Mouse (Mus musculus) CH12.LX (cell line): ENCODE measurements around the gene Mllt11. TPM values are rescaled to one million over a fixed set of nuclear protein-coding genes. Genes with fewer than 3 reads are reported as not detected.

Source experiments
- DNase-seq: peaks from one replicate; pipeline ENCODE4 v3.0.0-alpha.2; 2013; ENCODE audit errors: extremely low read depth
- H3K27ac ChIP-seq: 2 replicates; pipeline ENCODE4 v1.5.1; 2012; ENCODE audit warnings: low read depth, mild to moderate bottlenecking, control low read depth, moderate library complexity; ENCODE audit not compliant: insufficient read depth
- H3K27me3 ChIP-seq: replicated peaks from 2 replicates; pipeline ENCODE3; 2012; ENCODE audit warnings: inconsistent platforms
- H3K36me3 ChIP-seq, 2 experiments: replicated peaks in 1 of 2; 2 replicates each; pipeline versions ENCODE3 to v1.6.1; 2012; ENCODE audit warnings: inconsistent platforms in 1 of 2, low read length in 1 of 2, mild to moderate bottlenecking in 1 of 2, mixed read lengths in 1 of 2, moderate library complexity in 1 of 2; ENCODE audit not compliant: control insufficient read depth in 1 of 2, insufficient read depth in 1 of 2
- H3K4me1 ChIP-seq, 2 experiments: 2 replicates each; pipeline ENCODE4 v1.6.1; 2012; ENCODE audit warnings: inconsistent platforms in 1 of 2, moderate library complexity in 1 of 2; ENCODE audit not compliant: insufficient read depth in 2 of 2, control insufficient read depth in 1 of 2
- H3K4me2 ChIP-seq: 2 replicates; pipeline ENCODE4 v1.6.1; 2012; ENCODE audit warnings: low read depth, mild to moderate bottlenecking, control low read depth; ENCODE audit not compliant: poor library complexity, insufficient read depth, severe bottlenecking
- H3K4me3 ChIP-seq, 3 experiments: fragments of 150-350 bp in 1 of 3; sonication (generic) in 1 of 3; replicated peaks in 1 of 3; 2 replicates each; pipeline versions ENCODE3 to v1.5.1; 2011 to 2012; ENCODE audit warnings: low read depth in 2 of 3, low read length in 2 of 3, mild to moderate bottlenecking in 2 of 3, moderate library complexity in 2 of 3, control low read depth in 1 of 3, improper control_type of control experiment in 1 of 3, inconsistent platforms in 1 of 3, mixed read lengths in 1 of 3; ENCODE audit not compliant: poor library complexity in 1 of 3
- H3K79me2 ChIP-seq: replicated peaks from 2 replicates; pipeline ENCODE4 v1.6.1; 2012; ENCODE audit warnings: mild to moderate bottlenecking, moderate library complexity; ENCODE audit not compliant: control insufficient read depth, poor library complexity, insufficient read depth, severe bottlenecking; ENCODE audit errors: extremely low read depth
- H3K9ac ChIP-seq: 2 replicates; pipeline ENCODE4 v1.6.1; 2012; ENCODE audit warnings: low read depth, mild to moderate bottlenecking, control low read depth, moderate library complexity; ENCODE audit not compliant: insufficient read depth
- H3K9me3 ChIP-seq: replicated peaks from 2 replicates; pipeline ENCODE3; 2012; ENCODE audit warnings: low read length, inconsistent platforms, mixed read lengths
- BHLHE40 ChIP-seq: IDR thresholded peaks from 2 replicates; pipeline ENCODE4 v1.6.1; 2011; ENCODE audit warnings: mild to moderate bottlenecking, low read depth, low read length, improper control_type of control experiment
- CHD1 ChIP-seq: IDR thresholded peaks from 2 replicates; pipeline ENCODE4 v1.6.1; 2012; ENCODE audit warnings: low read depth, low read length, improper control_type of control experiment, inconsistent platforms
- CHD2 ChIP-seq: IDR thresholded peaks from 2 replicates; pipeline ENCODE4 v1.6.1; 2011; ENCODE audit warnings: low read length, improper control_type of control experiment
- CTCF ChIP-seq, 2 experiments: IDR thresholded peaks in 1 of 2; conservative IDR thresholded peaks in 1 of 2; 2 replicates each; pipeline ENCODE4 v1.5.1; 2011 to 2012; ENCODE audit warnings: low read depth in 2 of 2, low read length in 2 of 2, improper control_type of control experiment in 1 of 2, inconsistent platforms in 1 of 2, mild to moderate bottlenecking in 1 of 2, moderate library complexity in 1 of 2
- E2F4 ChIP-seq: IDR thresholded peaks from 2 replicates; pipeline ENCODE4 v1.6.1; 2011; ENCODE audit warnings: low read depth, low read length, improper control_type of control experiment; ENCODE audit not compliant: insufficient replicate concordance
- ELF1 ChIP-seq: IDR thresholded peaks from 2 replicates; pipeline ENCODE4 v1.6.1; 2014; ENCODE audit warnings: low read depth, mild to moderate bottlenecking, inconsistent platforms, low read length, improper control_type of control experiment
- EP300 ChIP-seq: IDR thresholded peaks from 2 replicates; pipeline ENCODE4 v1.6.1; 2011; ENCODE audit warnings: low read length, improper control_type of control experiment
- ETS1 ChIP-seq: conservative IDR thresholded peaks from 2 replicates; pipeline ENCODE4 v1.6.1; 2012; ENCODE audit warnings: low read depth, mild to moderate bottlenecking, inconsistent platforms, low read length, improper control_type of control experiment, moderate library complexity
- GABPA ChIP-seq: IDR thresholded peaks from 2 replicates; pipeline ENCODE4 v1.6.1; 2012; ENCODE audit warnings: low read depth, low read length, improper control_type of control experiment, inconsistent platforms; ENCODE audit not compliant: insufficient replicate concordance
- HCFC1 ChIP-seq: IDR thresholded peaks from 2 replicates; pipeline ENCODE4 v1.6.1; 2012; ENCODE audit warnings: low read depth, mild to moderate bottlenecking, inconsistent platforms, low read length, improper control_type of control experiment
- IRF4 ChIP-seq: IDR thresholded peaks from 2 replicates; pipeline ENCODE4 v1.6.1; 2014; ENCODE audit warnings: low read depth, mild to moderate bottlenecking, inconsistent platforms, low read length, improper control_type of control experiment
- JUN ChIP-seq: IDR thresholded peaks from 2 replicates; pipeline ENCODE4 v1.6.1; 2011; ENCODE audit warnings: low read depth, mild to moderate bottlenecking, low read length, improper control_type of control experiment, moderate library complexity; ENCODE audit not compliant: insufficient read depth
- JUND ChIP-seq: conservative IDR thresholded peaks from 2 replicates; pipeline ENCODE4 v1.6.1; 2011; ENCODE audit warnings: low read depth, low read length, improper control_type of control experiment
- KAT2A ChIP-seq: IDR thresholded peaks from 2 replicates; pipeline ENCODE4 v1.6.1; 2012; ENCODE audit warnings: low read length, improper control_type of control experiment, inconsistent platforms; ENCODE audit not compliant: insufficient replicate concordance
- MAFK ChIP-seq: IDR thresholded peaks from 2 replicates; pipeline ENCODE4 v1.6.1; 2011; ENCODE audit warnings: low read length, improper control_type of control experiment; ENCODE audit not compliant: insufficient replicate concordance
- MAX ChIP-seq: IDR thresholded peaks from 2 replicates; pipeline ENCODE4 v1.6.1; 2011; ENCODE audit warnings: low read length, improper control_type of control experiment
- MAZ ChIP-seq: IDR thresholded peaks from 2 replicates; pipeline ENCODE4 v1.6.1; 2012; ENCODE audit warnings: low read depth, mild to moderate bottlenecking, inconsistent platforms, low read length, improper control_type of control experiment, moderate library complexity
- MYC ChIP-seq: IDR thresholded peaks from 2 replicates; pipeline ENCODE4 v1.6.1; 2011; ENCODE audit warnings: low read depth, mild to moderate bottlenecking, improper control_type of control experiment, low read length
- NRF1 ChIP-seq: IDR thresholded peaks from 2 replicates; pipeline ENCODE4 v1.6.1; 2014; ENCODE audit warnings: low read depth, mild to moderate bottlenecking, inconsistent platforms, low read length, improper control_type of control experiment, moderate library complexity
- PAX5 ChIP-seq: IDR thresholded peaks from 2 replicates; pipeline ENCODE4 v1.6.1; 2012; ENCODE audit warnings: low read length, inconsistent platforms, mixed read lengths
- POLR2A ChIP-seq: IDR thresholded peaks from 2 replicates; pipeline ENCODE4 v1.6.1; 2011; ENCODE audit warnings: low read depth, mild to moderate bottlenecking, improper control_type of control experiment, low read length
- POLR2AphosphoS2 ChIP-seq: IDR thresholded peaks from 2 replicates; pipeline ENCODE4 v1.6.1; 2011; ENCODE audit warnings: low read depth, low read length, improper control_type of control experiment
- RAD21 ChIP-seq: IDR thresholded peaks from 2 replicates; pipeline ENCODE4 v1.6.1; 2011; ENCODE audit warnings: low read depth, mild to moderate bottlenecking, low read length, improper control_type of control experiment, moderate library complexity
- RCOR1 ChIP-seq: conservative IDR thresholded peaks from 2 replicates; pipeline ENCODE4 v1.6.1; 2012; ENCODE audit warnings: low read depth, mild to moderate bottlenecking, inconsistent platforms, low read length, improper control_type of control experiment
- SMC3 ChIP-seq: IDR thresholded peaks from 2 replicates; pipeline ENCODE4 v1.6.1; 2011; ENCODE audit warnings: low read depth, low read length, improper control_type of control experiment
- TBP ChIP-seq: conservative IDR thresholded peaks from 2 replicates; pipeline ENCODE4 v1.6.1; 2011; ENCODE audit warnings: low read depth, low read length, improper control_type of control experiment
- TCF12 ChIP-seq: IDR thresholded peaks from 2 replicates; pipeline ENCODE4 v1.6.1; 2014; ENCODE audit warnings: low read depth, mild to moderate bottlenecking, inconsistent platforms, low read length, improper control_type of control experiment
- UBTF ChIP-seq: IDR thresholded peaks from 2 replicates; pipeline ENCODE4 v1.6.1; 2012; ENCODE audit warnings: low read depth, mild to moderate bottlenecking, inconsistent platforms, low read length, improper control_type of control experiment, moderate library complexity
- USF1 ChIP-seq: IDR thresholded peaks from 2 replicates; pipeline ENCODE4 v1.6.1; 2014; ENCODE audit warnings: low read depth, mild to moderate bottlenecking, inconsistent platforms, low read length, improper control_type of control experiment
- USF2 ChIP-seq: conservative IDR thresholded peaks from 2 replicates; pipeline ENCODE4 v1.6.1; 2011; ENCODE audit warnings: low read depth, low read length, improper control_type of control experiment
- ZC3H11A ChIP-seq: IDR thresholded peaks from 2 replicates; pipeline ENCODE4 v1.6.1; 2012; ENCODE audit warnings: low read depth, mild to moderate bottlenecking, inconsistent platforms, low read length, improper control_type of control experiment
- ZKSCAN1 ChIP-seq: IDR thresholded peaks from 2 replicates; pipeline ENCODE4 v1.6.1; 2012; ENCODE audit warnings: low read depth, inconsistent platforms, low read length, improper control_type of control experiment, borderline replicate concordance
- ZNF384 ChIP-seq: IDR thresholded peaks from 2 replicates; pipeline ENCODE4 v1.6.1; 2012; ENCODE audit warnings: low read depth, low read length, improper control_type of control experiment, inconsistent platforms
- dilution Hi-C: fragments of 300-500 bp; cut with MboI; formaldehyde crosslinking; loops from 2 replicates; pipeline ENCODE4 v1.14.3; 2020; ENCODE audit warnings: low sequenced_read_pairs; ENCODE audit not compliant: extremely low pct_unique_long_range_greater_than_20kb, extremely low pct_ligation_motif_present
- in situ Hi-C: fragments of 300-500 bp; cut with MboI; formaldehyde crosslinking; loops from 3 replicates; pipeline ENCODE4 v1.14.3; 2019; ENCODE audit warnings: low sequenced_read_pairs, low pct_ligation_motif_present, low pct_unique_long_range_greater_than_20kb, mixed read lengths
- polyA plus RNA-seq: library from polyadenylated mRNA; unstranded; fragments of >175 nt; gene quantifications from 2 replicates; pipeline ENCODE4 v1.2.1, GENCODE M21; 2012; ENCODE audit warnings: low read depth; ENCODE audit not compliant: insufficient read length
- total RNA-seq, 2 experiments: library from RNA; depleted of rRNA; stranded (reverse); fragments of 300-350 nt in 1 of 2; fragments of >200 nt in 1 of 2; gene quantifications; 2 replicates each; pipeline ENCODE4 v1.2.3; 2012 to 2014

Mllt11 gene
- total and polyA plus RNA-seq, 3 experiments = 10.0 to 23.9 (median 10.0) TPM

- TF ChIP-seq MAZ (0 out of 2 replicates have a peak, but pooled peaks have one; percentile 6), POLR2A (no peak), MAX (peak; percentile 94), ELF1 (no peak), PAX5 (no peak), CHD2 (peak; percentile 33; the same call in 1 of the 2 replicates), POLR2AphosphoS2 (no peak), TBP (0 out of 2 replicates have a peak, but pooled peaks have one; percentile 18), USF1 (no peak), JUN (peak; percentile 30; the same call in 1 of the 2 replicates), MYC (peak; percentile 92), BHLHE40 (peak; percentile 91), ETS1 (peak; percentile 86), CTCF (conservative IDR thresholded peaks at IDR 0.05 in 1 of 2, IDR thresholded peaks at IDR 0.05 in 1 of 2; ENCODE audit: low read depth in 2 of 2, low read length in 2 of 2) (no peak), IRF4 (peak; percentile 62; the same call in 1 of the 2 replicates)
Measured at GRCm38 (mm10) chr3:95233303-95233980, 1.5 kb upstream of the Mllt11 start (continued).

GRCm38 (mm10) chr3:95232771-95233170, 800 bp upstream of the Mllt11 start:
- H3K4me1 ChIP-seq = peaks cover 18 to 46% of the 10 kb centered on the region in 2 experiments
- peaks cover 43 to 57% of the 10 kb centered on the region in 2 experiments for H3K36me3 ChIP-seq
- dilution Hi-C loops (no loop called here), in situ Hi-C loops (no loop called here)
- peak overlapping the region; percentile 97 for H3K27ac ChIP-seq
- H3K27me3 ChIP-seq = no peaks in the 10 kb centered on the region
- peak overlapping the region in 2 of 3 experiments; percentile 45 to 76 for H3K4me3 ChIP-seq
- no peaks in the 10 kb centered on the region for H3K9me3 ChIP-seq
- peaks cover 41% of the 10 kb centered on the region for H3K79me2 ChIP-seq
- peak overlapping the region; percentile 95 for H3K9ac ChIP-seq
- peak; percentile 80 for DNase-seq
- peak overlapping the region; percentile 79 for H3K4me2 ChIP-seq
- TF ChIP-seq TCF12 (peak; percentile 56; the same call in 1 of the 2 replicates), POLR2A (peak; percentile 45; the same call in 1 of the 2 replicates), POLR2AphosphoS2 (no peak), ELF1 (no peak), NRF1 (no peak), UBTF (no peak), MAZ (peak; percentile 71; the same call in 1 of the 2 replicates), BHLHE40 (peak; percentile 75), HCFC1 (no peak), GABPA (no peak), E2F4 (no peak), RAD21 (no peak), TBP (no peak), CHD2 (peak; percentile 68), RCOR1 (no peak), EP300 (peak; percentile 93), USF2 (no peak), JUND (peak; percentile 95), ZKSCAN1 (no peak), ZC3H11A (no peak), IRF4 (peak; percentile 99), JUN (peak; percentile 92), USF1 (no peak), KAT2A (no peak), PAX5 (no peak), CTCF (conservative IDR thresholded peaks at IDR 0.05 in 1 of 2, IDR thresholded peaks at IDR 0.05 in 1 of 2; ENCODE audit: low read depth in 2 of 2, low read length in 2 of 2) (no peak), CHD1 (no peak), MAFK (peak; percentile 80; the same call in 1 of the 2 replicates), ZNF384 (no peak), ETS1 (peak; percentile 65), SMC3 (no peak), MAX (no peak), MYC (0 out of 2 replicates have a peak, but pooled peaks have one; percentile 45)
